Mouse (Mus musculus): ENCODE results near the gene Gm49368. TPM values are rescaled to one million over a fixed set of nuclear protein-coding genes. Genes with fewer than 3 reads are reported as not detected.

The Gm49368 gene
- 0.93 TPM in 1 of 2 replicates, not detected in the other for polyA plus RNA-seq (2012)

GRCm38 (mm10) chr7:128062456-128062855, at the start of gene Gm49368, which contains the start of gene Itgam:
Gene Gm49368, plus strand, starts transcription at chr7:128062683.
Gene Itgam, plus strand, starts transcription at chr7:128062640.

GRCm38 (mm10) chr7:128128741-128129720, 66.5 kb downstream of the Gm49368 start, which contains the start of gene Itgax:
Gene Itgax, plus strand, starts transcription at chr7:128129547.

GRCm38 (mm10) chr7:128154076-128154475, 91.6 kb downstream of the Gm49368 start, which contains the start of gene Itgad:
Gene Itgad, plus strand, starts transcription at chr7:128154376.

Other genes with a start within 250 kb of the Gm49368 start
- 83.0 and 121 TPM in 2 replicates for gene Stx4a, start 238.4 kb upstream of the Gm49368 start, polyA plus RNA-seq (2012)
- 0.48 and 0.63 TPM in 2 replicates for gene Stx1b, start 238.1 kb upstream of the Gm49368 start, polyA plus RNA-seq (2012)
- 26.8 and 27.4 TPM in 2 replicates for gene Zfp646, start 186.5 kb upstream of the Gm49368 start, polyA plus RNA-seq (2012)
- gene Zfp668, start 185.9 kb upstream of the Gm49368 start, polyA plus RNA-seq (2012): 31.0 and 36.1 TPM in 2 replicates
- gene Prss53, start 171.7 kb upstream of the Gm49368 start, polyA plus RNA-seq (2012): 1.1 and 1.2 TPM in 2 replicates
- gene Gm21974, start 167.2 kb upstream of the Gm49368 start, polyA plus RNA-seq (2012): not detected in 2 replicates
- 27.6 and 36.5 TPM in 2 replicates for gene Vkorc1, start 167.1 kb upstream of the Gm49368 start, polyA plus RNA-seq (2012)
- gene Bckdk, start 158.6 kb upstream of the Gm49368 start, polyA plus RNA-seq (2012): 187 and 224 TPM in 2 replicates
- 5.7 and 7.0 TPM in 2 replicates for gene Kat8, start 150.2 kb upstream of the Gm49368 start, polyA plus RNA-seq (2012)
- gene Prss8, start 132.6 kb upstream of the Gm49368 start, polyA plus RNA-seq (2012): 0.06 TPM in 1 of 2 replicates, not detected in the other
- gene Prss36, start 116.0 kb upstream of the Gm49368 start, polyA plus RNA-seq (2012): 6.6 and 6.7 TPM in 2 replicates
- 438 and 762 TPM in 2 replicates for gene Fus, start 95.2 kb upstream of the Gm49368 start, polyA plus RNA-seq (2012)
- 17.0 and 20.0 TPM in 2 replicates for gene Pycard, start 68.8 kb upstream of the Gm49368 start, polyA plus RNA-seq (2012)
- gene Trim72, start 58.7 kb upstream of the Gm49368 start, polyA plus RNA-seq (2012): 0.13 and 1.0 TPM in 2 replicates
- gene Itgam, start within 50 bp of the Gm49368 start, polyA plus RNA-seq (2012): 11.0 and 16.3 TPM in 2 replicates
- 1.9 and 2.5 TPM in 2 replicates for gene Itgax, start 66.9 kb downstream of the Gm49368 start, polyA plus RNA-seq (2012)
- gene Itgad, start 91.7 kb downstream of the Gm49368 start, polyA plus RNA-seq (2012): 0.31 TPM in 2 replicates
- 8.9 and 12.8 TPM in 2 replicates for gene Cox6a2, start 143.7 kb downstream of the Gm49368 start, polyA plus RNA-seq (2012)
- 47.3 and 53.7 TPM in 2 replicates for gene Armc5, start 174.7 kb downstream of the Gm49368 start, polyA plus RNA-seq (2012)
- 0.54 and 0.72 TPM in 2 replicates for gene 9130023H24Rik, start 175.3 kb downstream of the Gm49368 start, polyA plus RNA-seq (2012)
- gene Tgfb1i1, start 184.1 kb downstream of the Gm49368 start, polyA plus RNA-seq (2012): 0.61 and 0.67 TPM in 2 replicates
- 0.61 and 0.62 TPM in 2 replicates for gene Slc5a2, start 203.0 kb downstream of the Gm49368 start, polyA plus RNA-seq (2012)
- gene BC017158, start 235.5 kb downstream of the Gm49368 start, polyA plus RNA-seq (2012): 42.7 and 45.3 TPM in 2 replicates